Mouse (Mus musculus): ENCODE results near the gene Mcidas. TPM values are rescaled to one million over a fixed set of nuclear protein-coding genes. Genes with fewer than 3 reads are reported as not detected.
"Not testable (repeated sequence)": the region's sequence is repeated elsewhere in the genome, so short reads cannot be mapped to it uniquely, and the experiment has no call there.

Gene Mcidas
- total RNA-seq, 1 experiment from 2014 or later: not detected

DNA sequence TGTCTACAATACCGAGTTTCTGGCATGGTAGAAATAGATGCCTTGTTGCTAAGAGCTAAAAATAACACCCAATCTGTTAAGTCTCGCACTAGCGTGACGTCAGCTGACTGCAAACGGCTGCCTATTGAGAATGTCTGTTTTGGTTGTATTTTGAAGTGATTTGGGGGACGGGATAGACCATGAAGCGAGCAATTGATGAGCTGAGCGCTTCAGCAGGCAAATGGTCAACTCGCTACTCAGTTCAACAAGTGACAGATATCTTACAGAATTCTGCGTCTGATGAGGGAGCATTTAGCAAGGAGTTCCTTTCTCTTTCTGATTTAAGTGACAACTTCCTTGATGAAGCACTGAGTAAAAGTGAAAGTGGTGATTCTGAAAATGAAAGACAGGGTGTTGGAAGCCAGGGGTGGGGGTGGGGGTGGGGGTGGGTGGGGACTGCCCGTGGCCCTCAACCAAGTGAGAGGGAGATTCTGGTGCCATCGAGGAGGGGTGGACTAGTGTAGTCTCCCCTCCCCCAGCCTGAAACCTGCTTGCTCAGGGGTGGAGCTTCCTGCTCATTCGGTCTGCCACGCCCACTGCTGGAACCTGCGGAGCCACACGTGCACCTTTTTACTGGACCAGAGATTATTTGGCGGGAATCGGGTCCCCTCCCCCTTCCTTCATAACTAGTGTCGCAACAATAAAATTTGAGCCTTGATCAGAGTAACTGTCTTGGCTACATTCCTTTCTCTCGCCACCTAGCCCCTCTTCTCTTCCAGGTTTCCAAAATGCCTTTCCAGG, 19.7 kb downstream of the Mcidas start:
- DNase-seq: not testable (repeated sequence)

DNA sequence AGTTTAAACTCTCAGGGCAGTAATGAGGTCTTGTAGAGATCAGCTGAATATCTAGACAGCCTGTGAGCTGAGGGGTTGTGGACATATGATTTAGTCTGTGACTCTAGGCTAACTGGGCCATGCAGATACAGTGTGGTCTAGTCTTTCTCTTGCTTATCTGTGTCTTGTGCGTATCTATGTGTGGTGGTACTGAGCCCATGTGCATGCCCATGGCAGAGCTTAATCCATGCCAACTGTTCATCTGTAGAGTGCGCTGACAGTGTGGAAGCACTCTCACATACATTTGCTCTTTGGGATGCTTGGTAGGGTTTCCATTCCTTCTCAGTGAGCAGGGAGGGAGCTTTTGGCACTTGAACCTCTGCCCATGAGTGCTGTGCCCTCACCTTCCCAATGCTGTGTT, 27.9 kb downstream of the Mcidas start:
- no peak for DNase-seq

DNA sequence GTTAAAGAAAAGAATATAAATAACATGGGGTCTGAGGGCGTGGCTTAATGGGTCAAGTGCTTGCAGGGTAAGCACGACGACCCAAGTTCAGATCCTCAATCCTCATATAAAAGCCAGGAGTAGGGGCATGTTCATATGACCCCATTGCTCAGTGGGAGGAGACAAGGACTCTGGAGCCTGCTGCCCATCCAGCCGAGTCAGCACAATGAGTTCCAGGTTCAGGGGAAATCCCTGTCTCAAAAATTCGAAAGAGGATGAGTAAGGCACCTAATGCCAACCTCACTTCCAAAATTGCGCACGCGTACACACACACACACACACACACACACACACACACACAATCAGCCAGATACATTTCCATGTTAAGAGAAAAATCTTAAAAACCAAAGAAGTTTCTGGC, 28.8 kb downstream of the Mcidas start:
- DNase-seq: no peak

DNA sequence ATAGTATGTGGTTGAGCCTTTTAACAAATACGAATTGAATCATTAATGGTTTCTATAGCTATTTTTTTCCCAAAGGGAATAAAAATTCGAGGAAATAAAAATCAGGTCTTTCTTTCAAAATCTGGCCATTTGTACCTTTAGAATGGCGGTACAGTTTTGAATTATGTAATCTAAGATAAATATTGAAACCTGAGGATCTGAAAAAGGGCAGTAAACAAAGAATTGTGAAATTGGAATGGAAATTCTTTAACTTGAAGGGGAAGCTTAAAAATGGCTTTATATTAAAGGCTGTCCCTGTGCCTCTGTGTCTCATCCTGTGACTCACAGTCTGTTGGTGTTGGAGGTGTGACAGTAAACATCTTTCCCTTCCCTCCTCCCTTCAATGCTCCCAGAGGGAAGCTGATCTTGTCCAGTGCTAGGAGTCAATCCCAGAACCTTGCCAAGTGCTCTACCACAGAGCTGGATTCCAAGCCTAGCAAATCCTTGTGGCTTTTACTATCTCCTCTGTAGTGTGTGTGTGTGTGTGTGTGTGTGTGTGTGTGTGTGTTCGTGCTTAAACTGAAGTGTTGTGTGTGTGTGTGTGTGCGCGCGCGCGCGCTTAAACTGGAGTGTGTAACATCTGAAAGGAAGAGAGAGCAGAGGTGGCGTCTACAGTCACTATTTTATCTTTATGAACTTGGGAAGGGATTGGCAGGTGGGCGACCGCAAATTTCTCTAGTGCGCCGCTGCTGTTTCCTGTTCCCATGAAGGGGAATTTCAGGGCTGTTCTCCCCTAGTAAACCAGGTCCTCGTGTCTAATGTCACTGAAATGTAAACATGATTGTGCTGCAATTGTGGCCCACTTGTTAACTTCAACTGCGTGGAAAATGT, 29.9 kb downstream of the Mcidas start:
- no peak for DNase-seq

DNA sequence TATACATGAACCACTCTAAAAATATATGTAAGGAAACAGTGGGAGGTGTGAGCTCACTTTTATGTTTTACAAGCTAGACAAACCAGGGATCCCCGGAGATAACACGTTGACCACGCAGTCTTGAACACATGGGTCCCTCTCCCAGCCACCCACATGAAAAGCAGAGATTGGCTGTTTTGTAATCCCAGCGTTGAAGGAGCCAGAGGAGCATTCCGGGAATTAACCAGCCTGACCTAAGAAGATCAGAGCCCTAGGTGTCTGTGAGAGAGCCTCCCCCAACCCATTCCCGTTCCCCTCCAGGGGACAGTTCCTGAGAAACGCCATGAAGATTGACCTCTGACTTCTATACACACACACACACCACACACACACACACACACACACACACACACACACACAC, 37.7 kb downstream of the Mcidas start:
- DNase-seq: no peak

DNA sequence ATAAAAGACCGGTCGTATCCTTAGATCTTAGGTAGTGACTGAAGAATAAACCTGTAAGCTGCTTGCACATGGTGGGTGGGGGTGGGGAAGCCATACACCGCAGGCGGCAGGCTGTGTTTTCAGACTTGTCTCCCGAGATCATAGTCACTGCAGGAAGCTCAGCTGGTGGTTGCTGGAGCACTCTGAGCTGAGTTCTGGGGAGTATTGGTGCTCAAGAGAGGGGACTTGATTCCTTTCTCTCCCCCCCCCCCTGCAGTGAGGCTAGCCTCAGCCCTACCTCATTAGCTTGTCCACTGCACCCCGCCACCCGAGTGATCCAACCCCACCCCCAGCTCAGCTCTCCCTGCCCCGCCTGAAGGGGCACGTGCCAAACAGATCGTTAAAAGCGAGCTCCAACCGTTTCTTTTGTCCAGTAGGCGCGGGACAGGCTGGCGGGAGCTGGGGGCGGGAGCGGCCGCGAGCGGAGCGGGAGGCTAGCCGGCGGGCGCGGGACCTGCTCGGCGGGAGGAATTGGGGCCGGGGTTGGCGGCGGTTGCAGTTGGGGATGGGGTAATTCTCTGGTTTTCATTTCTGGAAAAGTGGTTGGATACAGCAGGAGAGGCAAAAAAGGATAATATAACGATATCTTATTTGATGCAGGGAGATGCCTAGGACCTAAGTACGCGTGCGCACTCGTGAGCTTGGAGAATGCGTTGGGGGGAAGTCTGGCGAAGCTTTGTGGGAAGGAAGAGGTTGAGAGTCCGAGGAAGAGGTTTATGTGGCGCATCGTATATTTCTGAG, 38.3 kb downstream of the Mcidas start:
- DNase-seq: peak; percentile 49

DNA sequence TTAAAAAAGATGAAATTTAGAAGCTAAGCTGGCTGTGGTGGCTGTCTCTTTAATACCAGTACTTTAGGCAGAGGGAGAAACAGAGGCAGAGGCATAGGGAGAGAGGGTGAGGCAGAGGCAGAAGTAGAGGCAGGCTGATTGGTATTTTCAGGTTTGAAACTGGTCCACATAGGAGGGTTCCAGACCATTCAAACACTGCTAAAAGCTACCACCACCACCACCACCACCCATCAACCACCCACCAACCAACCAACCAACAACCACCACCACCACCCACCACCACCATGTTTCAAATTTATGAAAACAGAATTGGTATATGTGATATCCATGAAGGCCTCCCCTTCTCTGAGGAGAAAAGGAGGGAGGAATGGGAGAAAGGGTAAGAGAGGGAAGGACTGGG, 39.2 kb downstream of the Mcidas start:
- no peak for DNase-seq

DNA sequence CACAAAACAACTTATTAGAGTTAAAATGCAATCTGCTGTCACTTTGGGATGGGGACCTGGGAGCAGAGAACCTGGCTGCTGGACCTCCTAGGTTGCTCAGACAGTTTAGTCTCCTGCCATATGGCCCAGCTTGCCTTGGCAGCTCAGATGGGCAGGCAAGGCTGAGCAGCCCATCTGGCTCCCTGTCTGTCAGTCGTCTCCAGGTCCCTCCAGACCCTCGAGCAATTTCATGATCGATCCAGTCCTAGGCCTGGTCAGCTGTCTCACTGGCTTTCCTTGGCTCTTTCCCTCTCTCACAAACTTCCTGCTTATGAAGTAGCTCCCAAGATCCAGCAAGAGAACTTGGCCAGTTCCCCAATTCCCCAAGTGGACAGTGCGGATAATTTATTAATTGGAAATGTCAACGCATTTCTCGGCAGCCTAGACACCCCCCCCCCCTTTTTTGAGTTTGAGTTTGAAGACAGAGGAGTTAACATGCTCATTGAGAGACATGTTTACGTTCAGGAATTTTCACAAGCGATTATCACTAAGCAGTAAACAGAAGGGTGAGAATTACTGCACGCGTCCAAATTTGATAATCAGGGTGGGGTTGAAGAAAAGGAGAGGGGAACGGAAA, 40.7 kb downstream of the Mcidas start:
- no peak for DNase-seq

DNA sequence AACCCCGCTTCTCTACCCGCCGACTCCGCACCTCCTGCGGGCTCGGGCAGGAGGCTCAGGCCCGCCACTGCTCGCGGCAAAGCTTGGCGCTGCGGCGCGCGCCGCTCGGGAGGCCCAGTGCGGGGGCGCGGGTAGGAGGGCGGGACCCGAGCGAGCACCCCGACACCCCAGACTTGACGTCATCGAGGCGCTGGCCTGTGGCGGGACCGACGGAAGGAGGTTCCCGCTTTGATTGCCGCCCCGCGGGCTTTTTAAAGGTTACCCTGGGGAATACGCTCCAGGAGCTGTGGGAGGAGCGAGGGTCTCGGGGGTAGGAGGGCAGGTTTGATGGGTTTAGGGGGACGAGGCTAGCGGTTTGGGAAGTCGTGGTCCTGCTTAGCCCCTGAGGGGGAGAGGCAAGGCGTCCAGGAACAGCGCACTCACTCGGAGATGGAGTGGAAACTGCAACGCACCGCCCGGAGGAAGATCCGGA, 41.3 kb downstream of the Mcidas start, which contains the start of gene Cdc20b:
Gene Cdc20b, plus strand, starts transcription at position 162 of the 472 bp plus-strand sequence.
- DNase-seq: peak; percentile 71

DNA sequence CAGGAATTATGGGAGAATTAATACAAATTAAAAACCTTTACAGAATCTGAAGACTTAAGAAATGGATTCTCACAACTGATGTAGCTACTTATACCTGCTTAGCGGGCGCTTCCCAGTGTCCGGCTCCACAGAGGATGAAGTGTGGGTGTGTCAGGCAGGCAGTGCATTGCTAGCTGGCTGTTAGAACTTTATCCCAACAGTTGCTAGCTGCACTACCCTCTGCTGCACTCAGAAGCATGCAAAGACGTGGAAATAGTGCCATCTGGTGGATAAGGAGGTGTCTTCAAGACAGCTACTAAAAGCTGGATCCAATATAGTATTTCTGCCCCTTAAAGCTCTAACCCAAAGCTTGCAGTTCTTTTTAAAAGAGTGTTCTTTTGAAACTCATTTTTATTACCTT, 42.2 kb downstream of the Mcidas start:
- DNase-seq: peak; percentile 85

DNA sequence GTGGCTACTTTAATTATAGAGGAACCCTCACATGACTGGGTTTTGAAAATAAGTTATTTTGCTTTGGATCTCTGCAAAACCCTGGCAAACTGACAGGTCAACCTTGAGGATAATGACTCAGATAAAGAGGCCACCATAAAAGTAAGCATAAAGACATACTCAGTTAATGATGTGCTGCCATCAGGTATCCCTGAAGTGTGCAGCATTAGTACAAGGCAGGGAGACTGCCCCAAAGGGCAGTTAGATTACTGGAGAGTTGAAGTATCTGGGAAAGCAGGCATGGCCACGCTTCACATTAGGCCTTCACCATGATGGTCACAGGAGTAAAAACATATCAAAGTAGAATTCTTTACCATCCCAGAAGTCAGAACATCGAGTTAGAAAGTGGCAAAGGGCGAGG, 51.2 kb downstream of the Mcidas start:
- DNase-seq: peak; percentile 44

DNA sequence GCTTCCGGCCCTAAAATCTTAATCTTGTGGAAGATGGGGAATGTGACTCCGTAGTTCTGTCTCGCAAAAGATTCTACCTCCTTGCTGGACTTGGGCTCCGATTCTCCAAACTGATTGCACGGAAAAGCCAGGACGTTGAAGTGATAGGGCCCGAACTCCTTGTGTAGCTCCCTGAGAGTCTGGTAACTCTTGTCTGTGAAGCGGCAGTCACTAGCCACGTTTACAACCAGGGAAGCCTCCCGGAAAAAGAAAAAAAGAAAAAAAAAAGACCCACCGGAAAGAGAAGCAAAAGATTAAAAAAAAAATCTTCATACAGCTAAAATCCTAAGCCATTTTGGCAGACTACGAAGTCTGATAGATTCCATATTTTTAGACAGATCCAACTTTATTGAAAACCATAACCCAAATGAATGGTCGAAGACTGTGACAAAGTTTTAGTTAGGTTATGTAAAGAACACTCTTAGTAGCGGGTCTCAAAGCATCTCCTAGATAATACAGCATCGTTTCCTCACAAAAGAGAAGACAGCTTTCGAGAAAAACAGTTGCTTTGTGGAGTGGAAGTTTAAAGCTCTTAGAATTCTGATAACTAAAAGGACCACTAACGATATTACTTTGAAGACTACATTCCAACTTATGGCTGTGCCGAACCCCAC, 51.9 kb downstream of the Mcidas start:
- DNase-seq: no peak

DNA sequence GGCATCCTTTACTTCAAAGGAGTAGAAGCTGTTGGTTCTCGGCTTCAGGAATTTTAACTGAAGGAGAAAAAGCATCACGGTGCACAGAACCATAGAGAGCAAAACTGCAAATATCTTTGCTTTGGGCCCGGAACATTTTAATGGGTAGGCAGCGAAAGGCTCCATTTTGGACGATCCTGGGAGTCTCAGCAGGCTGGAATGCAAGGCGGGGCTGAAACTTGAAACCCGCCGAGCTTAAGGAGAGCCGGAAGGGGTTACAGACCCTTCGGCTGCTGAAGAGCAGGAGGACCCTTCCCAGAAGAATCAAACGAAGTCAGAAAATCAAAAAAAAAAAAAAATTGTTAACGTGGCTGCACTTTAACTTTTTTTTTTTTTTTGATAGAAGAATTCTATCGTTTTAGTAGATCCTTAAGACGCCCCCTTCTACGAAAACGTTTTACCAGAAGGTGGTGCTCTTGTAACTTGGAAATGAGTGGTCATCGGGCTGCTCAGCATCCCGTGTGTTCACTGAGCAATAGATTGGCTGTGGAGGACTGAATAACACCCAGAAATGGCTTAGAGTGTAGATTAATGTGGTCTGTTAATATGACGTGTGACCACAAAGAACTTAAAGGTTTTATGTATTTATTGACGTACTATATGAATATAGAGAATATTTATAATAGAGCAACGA, 52.7 kb downstream of the Mcidas start, which contains the start of gene Gpx8:
Gene Gpx8, minus strand, starts transcription at position 200 of the 673 bp plus-strand sequence.
- peak; percentile 80 for DNase-seq

DNA sequence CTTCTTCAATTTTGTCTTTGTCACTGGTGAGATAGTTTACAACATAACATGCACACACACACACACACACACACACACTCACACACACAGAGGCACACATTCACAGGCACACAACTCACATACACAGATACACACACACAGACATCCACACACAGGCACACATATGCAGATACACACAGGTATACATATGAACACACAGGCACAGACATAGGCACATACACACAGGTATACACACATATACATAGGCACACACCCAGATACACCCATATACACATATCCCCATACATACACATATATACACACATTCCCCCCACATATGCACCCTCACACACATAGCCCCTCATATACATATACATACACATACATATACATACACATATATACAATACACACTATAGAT, 53.4 kb downstream of the Mcidas start:
- DNase-seq: no peak

DNA sequence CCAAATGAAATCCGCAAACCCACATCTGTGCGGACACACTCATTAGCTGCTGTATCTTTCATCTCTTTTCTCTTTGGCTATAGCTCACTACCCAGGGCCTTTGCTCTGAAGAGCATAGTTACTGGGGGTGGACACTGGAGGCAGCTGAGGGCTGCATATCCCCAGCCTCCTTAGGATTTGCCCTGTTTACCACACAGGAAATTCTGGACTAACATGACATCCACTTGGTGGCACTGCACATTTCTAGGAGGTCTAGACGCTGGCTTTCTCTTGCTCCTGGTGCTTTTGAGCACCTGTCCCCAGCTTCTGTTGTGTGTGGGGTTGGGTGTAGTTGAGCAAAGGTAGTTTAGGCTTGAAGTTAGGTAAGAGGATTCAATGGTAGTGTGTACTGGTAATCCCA, 54.0 kb downstream of the Mcidas start:
- no peak for DNase-seq

Small RNAs within 50 kb of the gene (microRNA-seq; reads per million reads assigned to microRNA genes)
- 102 to 115 reads per million in 2 experiments for gene Mir449a
- gene Mir449b: 0 reads per million in 2 experiments
- gene Mir449c: 0 to 1.1 reads per million in 2 experiments

Other genes starting within 250 kb of the Mcidas start
- gene Plpp1, start 193.1 kb upstream of the Mcidas start, total RNA-seq (2021): 181 and 182 TPM in 2 replicates
- 39.6 and 45.3 TPM in 2 replicates for gene Mtrex, start 66.4 kb upstream of the Mcidas start, total RNA-seq (2021)
- 15.4 and 18.2 TPM in 2 replicates for gene Dhx29, start 66.4 kb upstream of the Mcidas start, total RNA-seq (2021)
- gene Ccno, start 6.0 kb upstream of the Mcidas start, total RNA-seq (2021): 0.71 and 1.6 TPM in 2 replicates
- gene Cdc20b, start 41.3 kb downstream of the Mcidas start, total RNA-seq (2021): not detected in 2 replicates
- gene Gpx8, start 52.6 kb downstream of the Mcidas start, total RNA-seq (2021): 76.6 and 82.5 TPM in 2 replicates
- gene Gzma, start 107.1 kb downstream of the Mcidas start, total RNA-seq (2021): 0.67 and 1.2 TPM in 2 replicates
- gene Esm1, start 215.8 kb downstream of the Mcidas start, total RNA-seq (2021): 4.4 and 7.3 TPM in 2 replicates
- gene Gzmk, start 232.1 kb downstream of the Mcidas start, total RNA-seq (2021): not detected in 2 replicates